Mouse (Mus musculus) MEL (cell line): ENCODE measurements at regions not wholly inside any gene's neighbourhood (a gene's known extent, or its start where the extent isn't known, plus 50 kb on each side); places are given as distances from the start of the nearest gene placed in this dataset.

ENCODE experiments used
- DNase-seq: peaks from one replicate; pipeline ENCODE4 v3.0.0; 2011; ENCODE audit warnings: low read depth, low spot score
- H3K27ac ChIP-seq: 2 replicates; pipeline ENCODE4 v1.5.1; 2012; ENCODE audit warnings: low read depth, mild to moderate bottlenecking, control low read depth, low read length, moderate library complexity; ENCODE audit not compliant: control insufficient read depth
- H3K27me3 ChIP-seq, 2 experiments: fragments of 150-350 bp in 1 of 2; sonication (generic) in 1 of 2; 2 replicates each; pipeline ENCODE4 v1.6.1; 2012; ENCODE audit warnings: low read length in 2 of 2, mild to moderate bottlenecking in 2 of 2, improper control_type of control experiment in 1 of 2, moderate library complexity in 1 of 2; ENCODE audit not compliant: insufficient read depth in 2 of 2, control insufficient read depth in 1 of 2
- H3K36me3 ChIP-seq, 2 experiments: 2 replicates each; pipeline ENCODE4 v1.6.1; 2012 to 2014; ENCODE audit warnings: low read length in 2 of 2, improper control_type of control experiment in 1 of 2, inconsistent platforms in 1 of 2, mild to moderate bottlenecking in 1 of 2; ENCODE audit not compliant: insufficient read depth in 2 of 2, control insufficient read depth in 1 of 2
- H3K4me1 ChIP-seq, 2 experiments: fragments of 150-350 bp in 1 of 2; sonication (generic) in 1 of 2; 2 replicates each; pipeline ENCODE4 v1.6.1; 2012; ENCODE audit warnings: low read length in 2 of 2, improper control_type of control experiment in 1 of 2, mild to moderate bottlenecking in 1 of 2; ENCODE audit not compliant: insufficient read depth in 2 of 2, control insufficient read depth in 1 of 2
- H3K4me3 ChIP-seq, 2 experiments: fragments of 150-350 bp in 1 of 2; sonication (generic) in 1 of 2; 2 replicates each; pipeline ENCODE4 v1.5.1; 2012; ENCODE audit warnings: low read depth in 2 of 2, low read length in 2 of 2, mild to moderate bottlenecking in 2 of 2, moderate library complexity in 2 of 2, control low read depth in 1 of 2, improper control_type of control experiment in 1 of 2; ENCODE audit not compliant: control insufficient read depth in 1 of 2, insufficient read depth in 1 of 2
- H3K79me2 ChIP-seq: 2 replicates; pipeline ENCODE4 v1.6.1; 2012; ENCODE audit warnings: mild to moderate bottlenecking, low read length, moderate library complexity; ENCODE audit not compliant: control insufficient read depth, poor library complexity, insufficient read depth
- H3K9ac ChIP-seq: 2 replicates; pipeline ENCODE4 v1.6.1; 2012; ENCODE audit warnings: low read depth, mild to moderate bottlenecking, control low read depth, low read length, moderate library complexity; ENCODE audit not compliant: control insufficient read depth, poor library complexity, severe bottlenecking
- H3K9me3 ChIP-seq: fragments of 150-350 bp; sonication (generic); replicated peaks from 2 replicates; pipeline ENCODE4 v1.6.1; 2012; ENCODE audit warnings: mild to moderate bottlenecking, low read length, improper control_type of control experiment, moderate library complexity; ENCODE audit not compliant: insufficient read depth
- CHD1 ChIP-seq: IDR thresholded peaks from 2 replicates; pipeline ENCODE4 v1.6.1; 2012; ENCODE audit warnings: low read depth, mild to moderate bottlenecking, inconsistent platforms, low read length, improper control_type of control experiment
- E2F4 ChIP-seq: IDR thresholded peaks from 2 replicates; pipeline ENCODE4 v1.6.1; 2011; ENCODE audit warnings: low read depth, low read length, improper control_type of control experiment, borderline replicate concordance
- ELF1 ChIP-seq: IDR thresholded peaks from 2 replicates; pipeline ENCODE4 v1.6.1; 2014; ENCODE audit warnings: low read depth, mild to moderate bottlenecking, inconsistent platforms, low read length, improper control_type of control experiment, moderate library complexity
- ETS1 ChIP-seq: IDR thresholded peaks from 2 replicates; pipeline ENCODE4 v1.6.1; 2012; ENCODE audit warnings: low read depth, mild to moderate bottlenecking, inconsistent platforms, low read length, improper control_type of control experiment, moderate library complexity
- GATA1 ChIP-seq: IDR thresholded peaks from 2 replicates; pipeline ENCODE4 v1.6.1; 2011; ENCODE audit warnings: low read depth, low read length, improper control_type of control experiment
- JUND ChIP-seq: IDR thresholded peaks from 2 replicates; pipeline ENCODE4 v1.6.1; 2011; ENCODE audit warnings: low read depth, mild to moderate bottlenecking, improper control_type of control experiment, low read length
- MAZ ChIP-seq: IDR thresholded peaks from 2 replicates; pipeline ENCODE4 v1.6.1; 2012; ENCODE audit warnings: low read depth, mild to moderate bottlenecking, inconsistent platforms, low read length, improper control_type of control experiment
- MEF2A ChIP-seq: IDR thresholded peaks from 2 replicates; pipeline ENCODE4 v1.6.1; 2014; ENCODE audit warnings: low read depth, mild to moderate bottlenecking, inconsistent platforms, low read length, improper control_type of control experiment; ENCODE audit not compliant: poor library complexity, insufficient replicate concordance, severe bottlenecking; ENCODE audit errors: extremely low read depth
- MXI1 ChIP-seq: IDR thresholded peaks from 2 replicates; pipeline ENCODE4 v1.6.1; 2011; ENCODE audit warnings: mild to moderate bottlenecking, low read depth, low read length, improper control_type of control experiment
- RAD21 ChIP-seq: IDR thresholded peaks from 2 replicates; pipeline ENCODE4 v1.6.1; 2011; ENCODE audit warnings: mild to moderate bottlenecking, low read depth, low read length, improper control_type of control experiment
- RCOR1 ChIP-seq: IDR thresholded peaks from 2 replicates; pipeline ENCODE4 v1.6.1; 2012; ENCODE audit warnings: low read depth, mild to moderate bottlenecking, inconsistent platforms, low read length, improper control_type of control experiment
- SIN3A ChIP-seq: IDR thresholded peaks from 2 replicates; pipeline ENCODE4 v1.6.1; 2012; ENCODE audit warnings: low read length, improper control_type of control experiment, inconsistent platforms
- TAL1 ChIP-seq: IDR thresholded peaks from 2 replicates; pipeline ENCODE4 v1.6.1; 2012; ENCODE audit warnings: mild to moderate bottlenecking, inconsistent platforms, low read length, moderate library complexity, mixed read lengths
- TBP ChIP-seq: IDR thresholded peaks from 2 replicates; pipeline ENCODE4 v1.8.0; 2011; ENCODE audit warnings: low read depth, low read length, improper control_type of control experiment
- TCF12 ChIP-seq: IDR thresholded peaks from 2 replicates; pipeline ENCODE4 v1.6.1; 2014; ENCODE audit warnings: low read depth, mild to moderate bottlenecking, inconsistent platforms, low read length, improper control_type of control experiment, moderate library complexity
- UBTF ChIP-seq: IDR thresholded peaks from 2 replicates; pipeline ENCODE4 v1.6.1; 2012; ENCODE audit warnings: low read depth, mild to moderate bottlenecking, inconsistent platforms, low read length, improper control_type of control experiment, moderate library complexity, borderline replicate concordance; ENCODE audit not compliant: insufficient read depth
- ZMIZ1 ChIP-seq: IDR thresholded peaks from 2 replicates; pipeline ENCODE4 v1.6.1; 2012; ENCODE audit warnings: low read depth, mild to moderate bottlenecking, inconsistent platforms, low read length, improper control_type of control experiment, moderate library complexity

DNA sequence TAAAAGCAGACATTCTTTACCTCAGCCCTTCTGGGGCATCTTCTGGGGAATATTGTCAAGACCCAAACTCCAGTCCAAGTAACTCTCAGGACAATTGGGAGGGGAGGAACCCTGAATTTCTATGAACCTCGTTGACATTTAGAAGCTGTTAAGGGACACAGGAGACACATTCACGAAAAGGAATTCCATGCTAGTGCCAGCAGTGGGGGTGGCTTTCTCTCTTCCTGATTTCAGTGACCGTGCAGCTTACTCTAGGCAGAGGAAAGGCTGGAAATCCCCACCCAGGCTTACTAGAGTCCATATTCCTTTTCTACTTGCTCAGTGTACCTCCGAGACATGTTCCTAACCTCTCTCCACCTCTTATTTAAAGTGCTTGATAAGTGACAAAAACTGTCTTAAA is 239.9 kb upstream of the Tgfbr2 start:
- Histone ChIP-seq H3K79me2 (no peaks in the 10 kb centered on the region), H3K9me3 (no peaks in the 10 kb centered on the region), H3K27ac (no peak overlapping the region), H3K4me1 (no peaks in the 10 kb centered on the region), H3K27me3 (no peaks in the 10 kb centered on the region), H3K4me3 (no peak overlapping the region), H3K9ac (no peak overlapping the region), H3K36me3 (no peaks in the 10 kb centered on the region)
- DNase-seq, result no peak
- TF ChIP-seq JUND, result no peak
- TF ChIP-seq SIN3A, result no peak
- no peak for TF ChIP-seq TBP
- no peak for TF ChIP-seq ELF1
- TF ChIP-seq UBTF, result no peak
- no peak for TF ChIP-seq ZMIZ1
- TF ChIP-seq ETS1, result no peak

DNA sequence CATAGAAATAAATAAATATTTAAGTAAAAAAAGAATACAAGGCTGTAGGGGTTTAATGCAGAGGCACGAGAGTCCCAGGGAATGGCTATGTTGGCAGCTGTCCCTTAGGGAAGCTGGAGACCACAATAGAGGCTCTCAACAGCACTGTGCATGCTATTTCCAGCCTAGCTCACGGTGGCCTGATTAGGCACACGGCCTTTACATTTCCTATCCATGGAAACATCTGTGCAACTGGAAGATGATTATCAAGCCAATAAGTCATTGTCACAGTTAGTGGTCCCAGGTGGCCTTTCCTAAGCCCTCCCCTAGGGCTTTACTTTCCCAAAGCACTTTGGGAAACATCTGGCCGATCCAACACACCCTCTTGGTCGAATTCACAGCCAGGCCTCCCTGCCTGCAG is 235.9 kb upstream of the Tgfbr2 start:
- no peaks in the 10 kb centered on the region for H3K27me3 ChIP-seq
- H3K79me2 ChIP-seq, result no peaks in the 10 kb centered on the region
- DNase-seq, result no peak
- no peaks in the 10 kb centered on the region for H3K9me3 ChIP-seq
- no peak overlapping the region for H3K27ac ChIP-seq
- TF ChIP-seq UBTF, result no peak
- TF ChIP-seq RAD21, result no peak
- TF ChIP-seq GATA1, result no peak
- TF ChIP-seq TBP, result no peak
- TF ChIP-seq CHD1, result no peak
- TF ChIP-seq ZMIZ1, result no peak
- no peak for TF ChIP-seq ELF1
- TF ChIP-seq RCOR1, result no peak
- TF ChIP-seq MEF2A, result no peak
- no peak for TF ChIP-seq TAL1
- TF ChIP-seq E2F4, result no peak
- TF ChIP-seq ETS1, result no peak
- TF ChIP-seq TCF12, result no peak
- TF ChIP-seq MAZ, result no peak
- no peak for TF ChIP-seq MXI1
- no peak for TF ChIP-seq SIN3A
- H3K36me3 ChIP-seq, result no peaks in the 10 kb centered on the region
- H3K4me1 ChIP-seq, result no peaks in the 10 kb centered on the region
- H3K4me3 ChIP-seq, result no peak overlapping the region
- H3K9ac ChIP-seq, result no peak overlapping the region
